Mouse (Mus musculus): ENCODE data around the gene Tpgs1.
A peak's percentile ranks its signal among the peaks of the same experiment; 100 is the strongest.

The Tpgs1 gene

GRCm38 (mm10) chr10:79712499-79713126, 43.4 kb downstream of the Tpgs1 start:
- DNase-seq (ENCODE audit: extremely low spot score, low spot score): peak; percentile 87

- no peak for DNase-seq (ENCODE audit: extremely low spot score, low spot score)
These were observed 44.0 kb downstream of the Tpgs1 start for GRCm38 (mm10) chr10:79713163-79713562.

GRCm38 (mm10) chr10:79714996-79715395, 45.8 kb downstream of the Tpgs1 start:
- no peak for DNase-seq (ENCODE audit: extremely low spot score, low spot score)

- no peak for DNase-seq (ENCODE audit: extremely low spot score, low spot score)
These were observed 47.3 kb downstream of the Tpgs1 start, which contains the start of gene Hcn2 for GRCm38 (mm10) chr10:79716254-79716987. Hcn2 (plus strand) TSS chr10:79716634.

GRCm38 (mm10) chr10:79716988-79717355, 47.8 kb downstream of the Tpgs1 start:
- DNase-seq (ENCODE audit: extremely low spot score, low spot score): no peak

GRCm38 (mm10) chr10:79717640-79718357, 48.6 kb downstream of the Tpgs1 start:
- peak; percentile 82 for DNase-seq (ENCODE audit: extremely low spot score, low spot score)

GRCm38 (mm10) chr10:79721089-79721488, 51.9 kb downstream of the Tpgs1 start:
- DNase-seq (ENCODE audit: extremely low spot score, low spot score): no peak

GRCm38 (mm10) chr10:79723047-79723446, 53.9 kb downstream of the Tpgs1 start:
- DNase-seq (ENCODE audit: extremely low spot score, low spot score): no peak

GRCm38 (mm10) chr10:79723692-79724091, 54.5 kb downstream of the Tpgs1 start:
- DNase-seq (ENCODE audit: extremely low spot score, low spot score): no peak
